Mouse (Mus musculus) intestine, postnatal 0 days (tissue): ENCODE measurements around the gene Mup5. TPM values are rescaled to one million over a fixed set of nuclear protein-coding genes. Genes with fewer than 3 reads are reported as not detected.
"Not testable (repeated sequence)": the region's sequence is repeated elsewhere in the genome, so short reads cannot be mapped to it uniquely, and the experiment has no call there.

Source experiments
- ATAC-seq: fragments of 200-750 bp; cut with Nextera tagmentation; 2 replicates; pipeline ENCODE4 v1.8.0; 2017; ENCODE audit warnings: mild to moderate bottlenecking, moderate TSS enrichment, moderate library complexity
- H3K27ac ChIP-seq: fragments of 300-500 bp; sonication (generic); 2 replicates; pipeline ENCODE4 v1.5.1; 2014; ENCODE audit warnings: mild to moderate bottlenecking, low read depth, low read length, moderate library complexity
- H3K27me3 ChIP-seq: fragments of 300-500 bp; sonication (generic); replicated peaks from 2 replicates; pipeline ENCODE4 v1.6.1; 2014; ENCODE audit warnings: low read length, mixed read lengths; ENCODE audit not compliant: control insufficient read depth, insufficient read depth
- H3K36me3 ChIP-seq: fragments of 300-500 bp; sonication (generic); 2 replicates; pipeline ENCODE4 v1.6.1; 2014; ENCODE audit warnings: mild to moderate bottlenecking, moderate library complexity; ENCODE audit not compliant: control insufficient read depth, insufficient read depth
- H3K4me1 ChIP-seq: fragments of 300-500 bp; sonication (generic); replicated peaks from 2 replicates; pipeline ENCODE4 v1.6.1; 2014; ENCODE audit warnings: antibody characterized with exemption, low read length, mixed read lengths; ENCODE audit not compliant: control insufficient read depth, insufficient read depth
- H3K4me2 ChIP-seq: fragments of 300-500 bp; sonication (generic); replicated peaks from 2 replicates; pipeline ENCODE4 v1.6.1; 2014; ENCODE audit warnings: low read depth, mild to moderate bottlenecking, moderate library complexity
- H3K4me3 ChIP-seq: fragments of 300-500 bp; sonication (generic); 2 replicates; pipeline ENCODE4 v1.5.1; 2014; ENCODE audit warnings: low read depth, low read length
- H3K9ac ChIP-seq: fragments of 300-500 bp; sonication (generic); 2 replicates; pipeline ENCODE4 v1.6.1; 2014; ENCODE audit warnings: mild to moderate bottlenecking, low read depth, low read length
- H3K9me3 ChIP-seq: fragments of 300-500 bp; sonication (generic); 2 replicates; pipeline ENCODE4 v1.6.1; 2016; ENCODE audit warnings: mixed run types; ENCODE audit not compliant: control insufficient read depth
- CTCF ChIP-seq: sonication (generic); IDR thresholded peaks from 2 replicates; pipeline ENCODE4 v1.5.1; 2016; ENCODE audit warnings: low read depth, mild to moderate bottlenecking, control low read depth, antibody characterized with exemption, moderate library complexity
- WGBS: fragments of 180-500 bp; shearing (Covaris S2); extraction: QIAGEN DNeasy Blood & Tissue Kit; methylation state at CpG from one replicate; pipeline ENCODE4 v1.1.7; 2014; 5-methylcytosine and 5-hydroxymethylcytosine counted together
- polyA plus RNA-seq: library from polyadenylated mRNA; unstranded; fragments of >200 nt; fragmentation: Nextera tagmentation; extraction: Ambion mirVana; gene quantifications from 2 replicates; pipeline ENCODE4 v1.2.1, GENCODE M21; 2015

Mup5 gene
- polyA plus RNA-seq, 1 experiment from 2014 or later: not detected

DNA sequence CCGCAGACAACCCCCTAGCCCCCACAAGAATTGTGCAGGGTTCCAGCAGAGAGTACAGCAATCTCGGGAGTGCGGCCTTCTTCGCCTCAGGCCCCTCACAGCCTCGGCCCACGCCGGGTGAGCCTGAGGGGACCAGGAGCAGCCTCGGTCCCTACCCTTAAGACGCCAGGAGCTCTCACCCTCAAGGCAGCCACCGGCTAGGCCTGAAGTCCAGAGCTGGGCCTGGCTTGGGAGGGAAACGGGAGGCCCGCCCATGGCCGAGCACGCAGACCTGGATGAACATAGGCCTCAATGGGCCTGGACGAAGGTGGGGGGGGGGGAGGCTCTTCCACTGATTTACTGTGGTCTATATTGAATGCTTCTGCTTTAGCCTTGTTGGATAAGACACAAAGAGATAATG is 11.8 kb downstream of the Mup5 start:
- Histone ChIP-seq H3K4me3 (no peak overlapping the region), H3K27me3 (no peaks in the 10 kb centered on the region), H3K36me3 (no peaks in the 10 kb centered on the region), H3K9ac (no peak overlapping the region), H3K9me3 (no peaks in the 10 kb centered on the region; the same call in 1 of the 2 replicates), H3K4me2 (no peak overlapping the region), H3K4me1 (no peaks in the 10 kb centered on the region), H3K27ac (no peak overlapping the region)
- WGBS: 93% methylated on average over 15 of the region's 15 CpGs
- TF ChIP-seq CTCF: no peak
- no peak; the same call in 1 of the 2 replicates for ATAC-seq

DNA sequence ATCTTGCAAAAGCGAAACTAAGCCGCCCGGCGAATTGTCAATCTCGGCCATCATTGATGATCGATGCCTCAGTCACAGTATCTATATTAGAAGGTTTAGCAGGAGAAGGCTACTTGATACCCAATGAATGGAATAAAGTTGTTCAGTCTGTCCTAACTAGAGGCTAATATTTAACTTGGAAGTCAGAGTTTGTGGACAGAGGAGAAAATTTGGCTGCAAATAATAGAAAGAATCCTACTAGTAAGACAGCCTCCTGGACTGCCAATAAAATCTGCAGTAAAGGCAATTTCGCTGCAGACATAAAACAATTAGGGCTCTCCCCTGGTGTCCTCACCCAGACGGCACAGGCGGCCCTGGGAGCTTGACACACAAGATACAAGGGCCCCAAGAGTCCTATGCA is 12.5 kb downstream of the Mup5 start:
- not testable (repeated sequence) for H3K9me3 ChIP-seq, H3K4me2 ChIP-seq, H3K36me3 ChIP-seq, H3K27me3 ChIP-seq, H3K9ac ChIP-seq, H3K4me3 ChIP-seq, ATAC-seq, H3K4me1 ChIP-seq, H3K27ac ChIP-seq
- 75% methylated on average over 9 of the region's 9 CpGs for WGBS

DNA sequence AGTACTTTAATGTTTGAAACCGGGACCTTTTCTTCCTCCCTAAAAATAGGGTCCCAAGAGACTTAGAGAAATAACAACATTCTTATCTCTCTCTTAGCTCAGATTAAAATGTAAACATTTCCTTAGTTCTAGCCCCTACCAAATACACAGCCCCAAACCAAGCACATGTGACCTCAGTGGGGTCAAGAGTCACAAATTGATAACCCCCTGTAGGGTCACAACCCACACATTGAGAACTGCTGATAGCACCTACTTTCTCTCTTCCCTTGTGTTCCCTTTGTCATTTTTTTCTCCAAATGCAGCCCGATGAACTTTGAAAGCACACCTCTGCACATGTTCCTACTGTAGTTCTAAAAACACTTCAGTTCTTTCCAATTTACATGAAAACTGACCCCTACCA is 19.4 kb downstream of the Mup5 start:
- ATAC-seq: no peak
- Histone ChIP-seq H3K4me1 (no peaks in the 10 kb centered on the region), H3K9ac (no peak overlapping the region), H3K27ac (no peak overlapping the region), H3K4me2 (no peak overlapping the region), H3K9me3 (no peaks in the 10 kb centered on the region), H3K36me3 (no peaks in the 10 kb centered on the region), H3K4me3 (no peak overlapping the region), H3K27me3 (no peaks in the 10 kb centered on the region)
- TF ChIP-seq CTCF: no peak
- 40% methylated on average over 2 of the region's 2 CpGs for WGBS

DNA sequence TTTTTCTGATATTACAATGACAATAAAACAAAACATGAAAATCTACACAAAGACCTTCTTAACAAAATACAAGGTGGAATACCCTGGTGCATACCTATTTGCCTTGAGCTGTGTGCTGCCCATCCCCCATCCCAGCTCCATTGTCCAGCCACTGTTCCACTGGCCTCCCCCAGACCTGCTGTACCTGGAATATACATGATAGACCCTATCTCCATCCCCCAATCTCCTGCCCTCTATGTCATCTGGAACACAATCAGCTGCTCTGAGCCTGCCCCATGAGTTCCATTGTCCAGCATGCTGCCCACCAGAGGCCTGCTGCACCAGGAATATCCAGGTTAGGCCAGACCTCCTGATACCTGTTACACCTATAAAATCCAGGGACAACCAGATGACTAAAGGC is 21.6 kb downstream of the Mup5 start:
- no peak overlapping the region for H3K4me2 ChIP-seq

DNA sequence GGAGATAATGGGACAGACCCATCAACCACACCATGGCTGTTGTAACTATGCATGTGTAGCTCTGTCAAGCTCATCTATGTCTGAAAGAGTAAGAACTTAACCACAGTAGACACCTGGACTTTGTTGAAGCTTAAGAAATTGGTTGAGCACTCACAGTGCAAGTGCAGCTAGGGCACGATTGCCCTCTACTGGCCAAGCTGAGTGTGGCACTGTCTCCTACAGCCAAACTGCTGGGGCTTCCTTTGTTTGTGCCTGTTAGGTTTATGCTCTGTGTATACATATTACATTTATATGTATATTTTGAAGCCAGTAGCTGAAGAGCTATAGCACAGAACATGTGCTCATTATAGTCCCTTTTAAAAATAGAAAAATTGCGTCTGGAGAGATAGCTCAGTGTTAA is 23.8 kb downstream of the Mup5 start:
- 29% methylated on average over 2 of the region's 2 CpGs for WGBS
- H3K4me1 ChIP-seq, H3K27ac ChIP-seq, H3K27me3 ChIP-seq, H3K36me3 ChIP-seq, ATAC-seq, H3K4me3 ChIP-seq, H3K9me3 ChIP-seq, H3K9ac ChIP-seq, H3K4me2 ChIP-seq: not testable (repeated sequence)
- TF ChIP-seq CTCF: peak; percentile 85

More for the DNA sequence above, 21.6 kb downstream of the Mup5 start:
- Histone ChIP-seq H3K27me3 (no peaks in the 10 kb centered on the region), H3K27ac (no peak overlapping the region), H3K4me1 (no peaks in the 10 kb centered on the region), H3K4me3 (no peak overlapping the region), H3K9me3 (no peaks in the 10 kb centered on the region), H3K36me3 (no peaks in the 10 kb centered on the region), H3K9ac (no peak overlapping the region)
- ATAC-seq: no peak
- no peak for TF ChIP-seq CTCF

DNA sequence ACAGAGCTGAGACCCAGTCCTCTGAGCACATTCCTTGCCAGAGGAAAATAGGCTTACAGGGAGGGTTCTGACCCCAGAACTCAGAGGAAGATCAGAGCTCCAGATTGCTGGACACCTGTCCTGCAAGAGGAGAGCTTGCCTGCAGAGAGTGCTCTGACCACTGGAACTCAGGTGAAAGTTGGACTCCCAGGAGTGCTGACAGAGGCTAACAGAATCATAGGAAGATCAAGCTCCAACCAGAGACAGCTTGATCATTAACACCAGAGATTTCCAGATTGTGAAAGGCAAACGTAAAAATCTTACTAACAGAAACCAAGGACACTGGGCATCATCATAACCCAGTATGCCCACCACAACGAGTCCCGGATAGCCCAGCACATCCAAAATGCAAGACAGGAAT is 26.1 kb downstream of the Mup5 start:
- not testable (repeated sequence) for H3K9ac ChIP-seq, H3K4me1 ChIP-seq, H3K27me3 ChIP-seq, H3K4me3 ChIP-seq, H3K4me2 ChIP-seq, ATAC-seq, H3K27ac ChIP-seq, H3K36me3 ChIP-seq, H3K9me3 ChIP-seq
- 71% methylated on average over 3 of the region's 3 CpGs for WGBS

DNA sequence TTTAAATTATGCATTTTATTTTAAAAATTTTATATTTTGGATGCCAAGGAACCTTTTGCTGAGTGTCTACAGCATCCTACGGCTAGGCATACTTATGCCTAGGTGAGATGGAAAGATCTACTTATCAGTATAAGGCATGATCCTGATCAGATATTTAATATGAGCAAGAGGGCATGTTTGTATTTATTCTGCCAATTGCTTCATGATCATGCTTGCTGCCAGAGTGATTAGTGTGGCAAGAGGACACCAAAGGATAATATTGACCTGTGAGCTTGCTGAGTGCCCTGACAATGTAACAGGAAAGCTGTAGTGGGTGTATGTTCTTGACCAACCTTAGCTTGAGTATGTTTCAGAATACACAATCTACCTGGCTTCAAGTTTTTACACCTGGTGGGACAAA is 45.3 kb downstream of the Mup5 start:
- H3K4me1 ChIP-seq, H3K4me2 ChIP-seq, H3K4me3 ChIP-seq, H3K36me3 ChIP-seq, H3K9ac ChIP-seq, H3K27me3 ChIP-seq, H3K27ac ChIP-seq, H3K9me3 ChIP-seq, ATAC-seq: not testable (repeated sequence)
- WGBS: 93% methylated on average over 1 of the region's 1 CpGs

DNA sequence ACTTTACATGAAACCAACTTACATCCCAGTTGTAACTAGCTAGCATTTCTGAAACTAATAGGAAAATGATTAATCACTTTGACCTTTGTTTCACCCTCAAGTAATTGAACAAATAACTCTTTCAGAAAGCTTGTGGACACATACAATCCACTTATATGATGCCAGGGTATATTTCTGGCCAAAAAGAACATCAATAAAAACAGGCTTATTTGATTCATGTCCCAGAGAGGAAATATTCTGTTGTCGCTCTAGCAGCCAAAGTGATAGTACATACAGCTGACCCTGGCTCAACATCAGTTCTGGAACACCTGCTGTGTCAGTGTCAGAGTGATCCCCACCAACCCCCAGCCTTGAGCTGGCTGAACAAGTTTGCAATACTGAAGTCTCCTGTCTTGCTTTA is 50.8 kb downstream of the Mup5 start:
- H3K36me3 ChIP-seq, H3K4me2 ChIP-seq, H3K27me3 ChIP-seq, H3K4me1 ChIP-seq, H3K9me3 ChIP-seq, H3K4me3 ChIP-seq, ATAC-seq, H3K27ac ChIP-seq, H3K9ac ChIP-seq: not testable (repeated sequence)
- 72% methylated on average over 1 of the region's 1 CpGs for WGBS

DNA sequence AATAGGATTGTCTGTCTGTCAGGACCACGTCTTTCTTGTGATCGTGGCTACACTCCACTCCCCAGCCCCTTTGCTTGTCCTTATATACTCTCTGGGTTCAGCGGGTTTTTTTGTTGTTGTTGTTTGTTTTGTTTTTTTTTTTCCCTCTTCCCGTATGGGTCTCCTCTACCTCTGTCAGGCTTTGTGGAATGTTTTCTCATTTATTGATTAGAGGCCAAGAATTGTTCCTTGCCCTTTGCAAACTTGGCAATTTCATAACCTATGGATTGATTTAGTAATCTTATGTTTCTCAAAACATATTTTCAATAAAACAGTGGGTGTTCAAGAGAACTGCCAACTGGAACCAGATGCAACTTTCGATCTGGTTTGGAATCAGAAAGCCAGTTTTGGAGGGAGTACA is 52.9 kb downstream of the Mup5 start, which contains the start of gene Mup19:
Mup19 (minus strand) TSS at position 101 of the 400 bp plus-strand sequence.
- not testable (repeated sequence) for H3K4me3 ChIP-seq, H3K9me3 ChIP-seq, ATAC-seq, H3K9ac ChIP-seq, H3K4me2 ChIP-seq, H3K36me3 ChIP-seq, H3K4me1 ChIP-seq, H3K27me3 ChIP-seq, H3K27ac ChIP-seq
- WGBS: 88% methylated on average over 1 of the region's 5 CpGs
